In the genomic region with DNA sequence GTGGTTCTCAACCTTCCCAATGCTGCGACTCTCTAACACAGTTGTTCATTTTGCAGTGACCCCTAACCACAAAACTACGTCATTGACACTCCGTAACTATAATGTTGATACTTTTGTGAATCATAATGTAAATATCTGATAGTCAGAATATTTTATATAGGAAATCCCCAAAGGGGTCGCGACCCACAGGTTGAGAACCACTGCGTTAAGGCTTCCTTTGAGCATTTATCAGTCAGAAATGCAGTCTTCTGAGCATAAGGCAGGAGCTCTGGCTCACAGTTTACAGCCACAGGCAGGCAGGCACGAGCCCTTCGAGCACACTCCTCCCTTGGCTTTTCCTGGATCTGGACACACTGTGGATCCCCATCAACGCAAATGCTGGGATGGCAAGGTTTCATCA, we compare ENCODE assay signal across 25 mouse cellular contexts. TPM values are rescaled to one million over a fixed set of nuclear protein-coding genes. Genes with fewer than 3 reads are reported as not detected.
DNase-seq lines count a peak whose midpoint lies in the region; ATAC-seq and TF ChIP-seq lines count a peak whose summit lies in the region.
"Had no signal": no experiment of that assay in that cellular context is flagged by ENCODE, and none has a peak within 500 bp of the region (broad histone marks: within the 10 kb centered on the region; RNA-seq: fewer than 3 reads in every experiment).

No protein-coding gene starts in this region.

- no peak for ATAC-seq in forebrain, embryonic 16.5 days
- no peak for ATAC-seq in cerebellum, adult (ENCODE audit: insufficient number of reproducible peaks, low FRiP score, low TSS enrichment)
- ATAC-seq: activated CD4-positive, CD25-positive, alpha-beta regulatory T cell, adult 4 months; forebrain, embryonic 13.5 days; forebrain, embryonic 15.5 days; Patski had no signal

- H3K27ac ChIP-seq in forebrain, embryonic 10.5 days = peak overlapping the region; percentile 89
- H3K27ac ChIP-seq in forebrain, embryonic 16.5 days (ENCODE audit: low read length) = no peak overlapping the region
- H3K27ac ChIP-seq in ES-E14 (ENCODE audit: insufficient read depth, low read depth, low read length, poor library complexity, severe bottlenecking) = no peak overlapping the region
- peak overlapping the region; percentile 38; the same call in 1 of the 2 replicates for H3K27ac ChIP-seq in limb, embryonic 10.5 days
- H3K27ac ChIP-seq: forebrain, embryonic 15.5 days had no signal

- in situ Hi-C loops in ES-E14 (cut with MboI; ENCODE audit: low sequenced_read_pairs in 2 of 2, unreplicated experiment in 2 of 2) = no loop called here

- H3K9me3 ChIP-seq in forebrain, embryonic 10.5 days = no peaks in the 10 kb centered on the region; the same call in 1 of the 2 replicates
- no peaks in the 10 kb centered on the region for H3K9me3 ChIP-seq in forebrain, embryonic 16.5 days (ENCODE audit: control insufficient read depth, low read length)
- H3K9me3 ChIP-seq in ES-E14 (ENCODE audit: control insufficient read depth, insufficient read depth, low read depth, low read length) = no peaks in the 10 kb centered on the region
- no peaks in the 10 kb centered on the region for H3K9me3 ChIP-seq in limb, embryonic 10.5 days (replicated peaks)
- H3K9me3 ChIP-seq: embryonic facial prominence, embryonic 13.5 days; embryonic facial prominence, embryonic 15.5 days; forebrain, embryonic 13.5 days; forebrain, embryonic 15.5 days had no signal

- H3K27me3 ChIP-seq in forebrain, embryonic 10.5 days (ENCODE audit: poor library complexity, severe bottlenecking) = no peaks in the 10 kb centered on the region
- H3K27me3 ChIP-seq in forebrain, embryonic 16.5 days (replicated peaks; ENCODE audit: control insufficient read depth, insufficient read depth, low read length) = no peaks in the 10 kb centered on the region
- H3K27me3 ChIP-seq in limb, embryonic 10.5 days (ENCODE audit: low read depth, poor library complexity, severe bottlenecking) = no peaks in the 10 kb centered on the region
- H3K27me3 ChIP-seq: embryonic facial prominence, embryonic 13.5 days; embryonic facial prominence, embryonic 15.5 days; forebrain, embryonic 13.5 days; forebrain, embryonic 15.5 days; Patski had no signal

- no peak for DNase-seq in forebrain, embryonic 10.5 days (ENCODE audit: extremely low spot score, low spot score)
- no peak for DNase-seq in ES-E14 (ENCODE audit: low read depth, low spot score)
- no peak for DNase-seq in limb, embryonic 10.5 days (ENCODE audit: low spot score)
- no peak for DNase-seq in heart, adult 18-20 months
- DNase-seq: adrenal gland, adult 8-10 months; adrenal gland, postnatal 14 days; adrenal gland, postnatal 36 days; cerebellum, adult 11 months; cerebellum, adult 18-20 months; cerebellum, adult 8-10 months; cerebellum, adult 9-11 months; cerebellum, postnatal 14 days; cerebellum, postnatal 36 days; embryo, embryonic 11 days had no signal

- H3K4me1 ChIP-seq in forebrain, embryonic 10.5 days = peaks cover 46% of the 10 kb centered on the region
- peaks cover 6% of the 10 kb centered on the region; the same call in 1 of the 2 replicates for H3K4me1 ChIP-seq in forebrain, embryonic 16.5 days (replicated peaks; ENCODE audit: control insufficient read depth, insufficient read depth, low read length)
- H3K4me1 ChIP-seq in ES-E14 (ENCODE audit: control insufficient read depth in 2 of 2, insufficient read depth in 2 of 2, low read length in 2 of 2, poor library complexity in 1 of 2) = no peaks in the 10 kb centered on the region
- H3K4me1 ChIP-seq in limb, embryonic 10.5 days = peaks cover 19% of the 10 kb centered on the region

- WGBS in forebrain, embryonic 10.5 days = 84% methylated on average over 9 of the region's 9 CpGs
- WGBS in forebrain, embryonic 16.5 days = 84% methylated on average over 9 of the region's 9 CpGs
- WGBS in limb, embryonic 10.5 days = 86% methylated on average over 9 of the region's 9 CpGs

- H3K36me3 ChIP-seq in forebrain, embryonic 10.5 days (replicated peaks) = no peaks in the 10 kb centered on the region
- H3K36me3 ChIP-seq in forebrain, embryonic 16.5 days (ENCODE audit: control insufficient read depth, insufficient read depth) = no peaks in the 10 kb centered on the region
- no peaks in the 10 kb centered on the region for H3K36me3 ChIP-seq in ES-E14 (ENCODE audit: control insufficient read depth, insufficient read depth, low read length, poor library complexity, severe bottlenecking)
- no peaks in the 10 kb centered on the region for H3K36me3 ChIP-seq in limb, embryonic 10.5 days
- H3K36me3 ChIP-seq: embryonic facial prominence, embryonic 13.5 days; embryonic facial prominence, embryonic 15.5 days; forebrain, embryonic 15.5 days had no signal

- no peak overlapping the region for H3K9ac ChIP-seq in forebrain, embryonic 16.5 days (replicated peaks; ENCODE audit: low read depth, low read length)
- H3K9ac ChIP-seq in ES-E14 (ENCODE audit: insufficient read depth, low read depth, low read length, poor library complexity, severe bottlenecking) = no peak overlapping the region
- H3K9ac ChIP-seq: embryonic facial prominence, embryonic 13.5 days; embryonic facial prominence, embryonic 15.5 days; forebrain, embryonic 13.5 days; forebrain, embryonic 15.5 days had no signal

- no peak overlapping the region for H3K4me3 ChIP-seq in forebrain, embryonic 10.5 days
- no peak overlapping the region for H3K4me3 ChIP-seq in forebrain, embryonic 16.5 days (replicated peaks; ENCODE audit: low read length)
- no peak overlapping the region for H3K4me3 ChIP-seq in ES-E14 (ENCODE audit: insufficient read depth in 1 of 2, low read depth in 1 of 2, low read length in 2 of 2, poor library complexity in 1 of 2, severe bottlenecking in 1 of 2)
- H3K4me3 ChIP-seq in limb, embryonic 10.5 days = no peak overlapping the region
- H3K4me3 ChIP-seq: embryonic facial prominence, embryonic 13.5 days; embryonic facial prominence, embryonic 15.5 days; erythroblast, embryonic 14.5 days; forebrain, embryonic 13.5 days; forebrain, embryonic 15.5 days had no signal

- no peak overlapping the region for H3K4me2 ChIP-seq in forebrain, embryonic 16.5 days (ENCODE audit: low read length)
- H3K4me2 ChIP-seq: embryonic facial prominence, embryonic 13.5 days; embryonic facial prominence, embryonic 15.5 days; forebrain, embryonic 13.5 days; forebrain, embryonic 15.5 days had no signal

TF ChIP-seq in ES-E14, 5 proteins besides CTCF, POLR2A, EP300 and RAD21:
- TF ChIP-seq ZNF384 (IDR thresholded peaks at IDR 0.05; ENCODE audit: low read depth, low read length) = no peak
- peak; percentile 91 for TF ChIP-seq CHD2 (IDR thresholded peaks at IDR 0.05; ENCODE audit: low read depth, low read length)

RNA-seq across cellular contexts. Expression of a gene that starts 57.0 kb away (rescaled TPM):
- 0.49 and 0.56 TPM in 2 replicates for polyA plus RNA-seq in forebrain, embryonic 10.5 days (2016; fragmentation: Nextera tagmentation; extraction: Ambion mirVana)
- polyA plus RNA-seq in forebrain, embryonic 16.5 days (2015; fragmentation: Nextera tagmentation; extraction: Ambion mirVana) = 0.72 and 2.2 TPM in 2 replicates
- 1.0 and 1.1 TPM in 2 replicates for total RNA-seq in ES-E14 (2012; rRNA removed)
- 0.75 and 2.0 TPM in 2 replicates for polyA plus RNA-seq in limb, embryonic 10.5 days (2016; fragmentation: Nextera tagmentation; extraction: Ambion mirVana)
- 1 to 10 TPM in 1 of 2 experiments, under 1 TPM in 1; 0.62 to 1.3 TPM for total RNA-seq in heart, adult 18-20 months (2021)
- total RNA-seq: common myeloid progenitor, adult 5-6 weeks; MEL had no signal
- polyA plus RNA-seq: erythroblast, embryonic 14.5 days had no signal

Comparison
In these comparisons a context has a peak if more than half of its experiments do, and no peak if none do; other contexts are left out.
1. H3K27ac ChIP-seq: peak in forebrain, embryonic 10.5 days (single experiment) and limb, embryonic 10.5 days (single experiment); none in forebrain, embryonic 16.5 days (single experiment) and ES-E14 (single experiment).